Mouse (Mus musculus) thymus, adult 2 months (tissue): Measurements from ENCODE around the gene Nfxl1.

Experiments
- CTCF ChIP-seq: fragments of 200-500 bp; IDR thresholded peaks from 2 replicates; pipeline ENCODE4 v1.5.1; 2012; ENCODE audit warnings: mild to moderate bottlenecking, control low read depth, low read length, moderate library complexity, borderline replicate concordance; ENCODE audit not compliant: control insufficient read depth, poor library complexity, insufficient read depth; ENCODE audit errors: extremely low read depth
- POLR2A ChIP-seq: fragments of 200-500 bp; IDR thresholded peaks from 2 replicates; pipeline ENCODE4 v1.6.1; 2012; ENCODE audit warnings: mild to moderate bottlenecking, low read length, control low read depth, moderate library complexity; ENCODE audit not compliant: control insufficient read depth, poor library complexity, insufficient read depth; ENCODE audit errors: extremely low read depth

- TF ChIP-seq CTCF, result no peak
- TF ChIP-seq POLR2A, result no peak
These were observed 3.2 kb downstream of the Nfxl1 start for GRCm38 (mm10) chr5:72556245-72556644.
